Mouse (Mus musculus) lung, postnatal 25 days (tissue): ENCODE measurements at regions not wholly inside any gene's neighbourhood (a gene's known extent, or its start where the extent isn't known, plus 50 kb on each side); places are given as distances from the start of the nearest gene placed in this dataset.

Source experiments
- DNase-seq: peaks from one replicate; pipeline ENCODE4 v3.0.0; 2022; ENCODE audit warnings: low spot score

GRCm38 (mm10) chr1:78876156-78876555, 59.6 kb downstream of the Kcne4 start:
- no peak for DNase-seq

DNA sequence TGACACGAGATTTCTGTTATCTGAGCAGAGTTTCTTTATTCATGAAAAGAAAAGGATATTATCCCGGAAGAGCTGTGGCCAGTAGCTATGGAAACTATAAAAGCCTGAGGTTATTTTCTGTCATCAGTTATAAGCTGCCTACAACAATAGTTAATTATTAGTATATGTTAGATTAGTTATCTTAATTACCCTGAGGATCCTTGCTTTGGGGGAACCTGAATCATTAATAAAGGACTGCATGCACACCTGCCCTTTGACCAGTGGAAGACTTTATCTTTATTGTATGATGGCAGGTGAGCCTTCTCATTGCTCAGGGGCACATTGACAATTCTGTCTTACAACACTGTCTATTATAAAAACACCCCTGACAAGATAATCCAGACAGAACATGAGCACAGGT, 62.7 kb downstream of the Kcne4 start:
- no peak for DNase-seq

- no peak for DNase-seq
These were observed 65.9 kb downstream of the Kcne4 start for GRCm38 (mm10) chr1:78882455-78882854.

- DNase-seq: no peak
These were observed 72.7 kb downstream of the Kcne4 start for GRCm38 (mm10) chr1:78889241-78889640.

GRCm38 (mm10) chr1:78891344-78891743, 74.8 kb downstream of the Kcne4 start:
- DNase-seq: no peak

GRCm38 (mm10) chr1:78894301-78894700, 77.7 kb downstream of the Kcne4 start:
- DNase-seq: no peak

DNA sequence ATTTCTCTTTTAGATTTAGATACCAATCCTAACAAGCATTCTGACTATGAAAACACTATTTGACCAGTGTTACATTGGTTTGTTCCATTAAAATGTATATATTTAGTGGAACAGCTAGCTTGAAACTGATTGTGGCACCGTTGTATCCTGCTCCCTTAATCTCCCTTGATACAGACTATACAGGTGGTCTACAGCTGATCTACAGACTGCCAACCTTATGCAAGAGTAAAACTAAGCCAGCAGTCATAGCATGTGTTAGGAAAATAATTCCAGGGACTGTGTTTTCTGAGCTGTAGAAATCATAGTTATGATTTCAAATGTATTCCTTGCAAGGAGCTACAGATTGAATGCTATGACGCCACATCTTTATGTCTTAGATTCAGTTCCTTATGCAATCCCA, 78.6 kb downstream of the Kcne4 start:
- no peak for DNase-seq

DNA sequence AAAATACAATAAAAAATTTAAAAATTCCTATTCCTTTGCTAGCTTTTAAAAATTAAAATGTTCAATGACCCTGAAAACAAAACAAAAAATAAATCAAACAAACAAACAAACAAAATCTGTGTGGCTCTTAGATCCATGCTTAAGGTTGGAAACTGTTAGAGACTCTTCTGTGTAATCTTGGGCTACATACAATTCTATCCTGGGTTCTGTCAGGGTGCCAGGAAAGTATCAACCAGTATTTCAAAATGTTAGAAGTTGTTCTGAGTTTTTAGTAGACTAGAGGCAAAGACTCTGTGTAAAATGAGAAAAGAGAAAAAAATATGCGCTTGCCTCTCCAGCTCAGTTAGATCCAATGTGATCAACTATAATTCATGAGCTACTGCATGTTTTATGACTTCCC, 91.0 kb downstream of the Kcne4 start:
- DNase-seq: no peak

- DNase-seq: peak; percentile 8
These were observed 91.4 kb downstream of the Kcne4 start for GRCm38 (mm10) chr1:78907991-78908390.

DNA sequence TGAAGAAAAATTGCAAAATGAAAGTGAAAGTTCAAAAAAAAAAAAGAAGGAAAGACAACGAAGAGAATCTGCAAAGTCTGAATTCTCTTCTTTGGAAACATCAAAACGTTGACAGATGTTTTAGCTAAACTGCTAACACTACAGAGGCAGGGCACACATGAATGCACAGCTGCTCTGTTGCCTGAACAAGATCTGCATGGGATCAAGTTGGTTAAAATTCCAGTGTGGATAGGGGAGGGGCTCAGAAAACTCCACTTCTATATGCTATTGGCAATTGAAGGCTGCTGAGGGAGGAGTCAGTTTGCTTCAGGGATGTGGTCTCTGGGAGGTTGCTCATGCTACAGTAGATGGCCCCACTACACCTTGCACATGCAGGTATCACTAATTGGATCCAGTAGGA, 97.2 kb downstream of the Kcne4 start:
- DNase-seq: no peak

- DNase-seq: no peak
These were observed 103.3 kb downstream of the Kcne4 start for GRCm38 (mm10) chr1:78919863-78920262.

- DNase-seq: no peak
These were observed 113.4 kb downstream of the Kcne4 start for GRCm38 (mm10) chr1:78929975-78930374.

GRCm38 (mm10) chr1:78939871-78940270, 123.3 kb downstream of the Kcne4 start:
- DNase-seq: no peak

DNA sequence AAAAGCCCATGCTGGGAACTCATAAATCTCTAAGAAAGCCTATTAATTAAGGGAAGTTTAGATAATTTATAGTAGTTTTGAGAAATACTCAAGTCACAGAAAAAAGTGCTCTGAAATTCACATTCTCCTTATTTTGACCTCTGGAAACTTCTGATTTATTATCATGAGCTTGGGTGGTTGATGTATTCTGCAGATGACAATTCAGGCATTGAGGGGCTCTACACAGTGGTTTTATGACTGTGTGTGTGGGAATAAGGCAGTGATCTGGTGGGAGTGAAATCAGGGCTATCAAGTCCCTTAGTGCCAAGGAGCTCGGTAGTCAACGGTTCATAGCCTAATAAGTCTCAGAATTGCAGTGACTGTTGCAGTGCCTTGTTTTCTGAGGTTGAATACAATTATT, 129.0 kb downstream of the Kcne4 start:
- no peak for DNase-seq

GRCm38 (mm10) chr1:78980051-78980450, 163.5 kb downstream of the Kcne4 start:
- DNase-seq: no peak
